Mouse (Mus musculus): ENCODE measurements around the gene Ptpa.

DNA sequence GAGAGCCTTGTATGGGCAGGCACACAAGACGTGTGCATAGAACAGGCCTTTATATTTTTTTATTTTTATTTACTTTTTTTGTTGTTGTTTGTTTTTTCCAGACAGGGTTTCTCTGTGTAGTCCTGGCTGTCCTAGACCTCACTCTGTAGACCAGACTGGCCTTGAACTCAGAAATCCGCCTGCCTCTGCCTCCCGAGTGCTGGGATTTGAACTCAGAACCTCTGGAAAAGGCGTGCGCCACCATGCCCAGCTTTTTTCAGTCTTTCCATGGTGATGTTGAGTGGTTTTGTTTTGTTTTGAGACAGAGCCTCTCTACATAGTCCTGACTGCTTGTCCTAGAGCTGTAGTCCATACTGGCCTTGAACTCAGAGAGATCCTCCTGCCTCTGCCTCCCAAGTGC is 43.1 kb upstream of the Ptpa start:
- TF ChIP-seq CTCF (IDR thresholded peaks at IDR 0.05; ENCODE audit: low read depth) = no peak
- TF ChIP-seq EP300 (IDR thresholded peaks at IDR 0.05; ENCODE audit: low read depth) = no peak

All from heart, postnatal 0 days (tissue).